Mouse (Mus musculus): Measurements from ENCODE around the gene Dio1. TPM values are rescaled to one million over a fixed set of nuclear protein-coding genes. Genes with fewer than 3 reads are reported as not detected.

Dio1 gene
- polyA plus RNA-seq, 1 experiment, result 16.9 TPM

- DNase-seq (ENCODE audit: low read depth, low spot score), result peak; percentile 97
- WGBS, result 26% methylated on average over 4 of the region's 4 CpGs
Observed at GRCm38 (mm10) chr4:107302832-107303231, 4.1 kb downstream of the Dio1 start.

DNA sequence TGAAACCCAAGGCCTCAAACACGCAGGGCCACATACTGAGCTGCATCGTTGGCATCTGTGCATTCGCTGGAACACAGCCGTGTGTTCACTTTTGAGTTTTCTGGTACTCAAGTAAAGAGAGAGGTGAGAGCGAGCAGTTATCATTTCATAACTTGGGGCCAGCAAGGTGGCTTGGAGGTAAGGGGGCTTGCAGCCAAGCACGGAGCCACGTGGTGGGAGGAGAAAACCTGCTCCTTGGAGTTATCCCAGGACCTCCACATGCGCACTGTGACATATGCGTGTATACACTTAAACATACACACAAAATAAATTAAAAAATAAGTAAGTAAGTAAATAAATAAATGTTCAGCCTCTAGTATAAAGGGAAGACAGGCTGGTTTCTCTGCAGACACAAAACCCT is 4.7 kb downstream of the Dio1 start:
- WGBS, result 76% methylated on average over 9 of the region's 9 CpGs
- DNase-seq (ENCODE audit: low read depth, low spot score), result no peak

DNA sequence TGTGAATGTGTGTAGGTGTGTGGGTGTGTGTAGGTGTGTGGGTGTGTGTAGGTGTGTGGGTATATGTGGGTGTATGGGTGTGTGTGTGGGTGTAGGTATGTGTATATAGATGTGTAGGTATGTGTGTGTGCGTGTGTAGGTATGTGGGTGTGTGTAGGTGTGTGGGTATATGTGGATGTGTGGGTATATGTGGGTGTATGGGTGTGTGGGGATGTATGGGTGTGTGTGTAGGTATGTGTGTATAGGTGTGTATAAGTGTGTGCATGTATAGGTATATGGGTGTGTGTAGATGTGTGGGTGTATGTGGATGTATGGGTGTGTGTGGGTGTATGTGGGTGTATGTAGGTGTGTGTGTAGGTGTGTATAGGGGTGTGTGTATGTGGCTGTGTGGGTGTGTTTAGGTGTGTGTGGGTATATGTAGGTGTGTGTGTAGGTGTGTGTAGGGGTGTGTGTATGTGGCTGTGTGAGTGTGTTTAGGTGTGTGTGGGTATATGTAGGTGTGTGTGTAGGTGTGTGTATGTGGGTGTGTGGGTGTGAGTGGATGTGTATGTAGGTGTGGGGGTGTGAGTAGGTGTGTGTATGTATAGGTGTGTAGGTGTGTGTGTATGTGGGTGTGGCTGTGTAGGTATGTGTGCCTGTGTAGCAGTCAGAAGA is 5.9 kb downstream of the Dio1 start:
- 94% methylated on average over 1 of the region's 1 CpGs for WGBS
- no peak for DNase-seq (ENCODE audit: low read depth, low spot score)

- no peak for DNase-seq (ENCODE audit: low read depth, low spot score)
- 68% methylated on average over 4 of the region's 4 CpGs for WGBS
Observed at GRCm38 (mm10) chr4:107300371-107300770, 6.6 kb downstream of the Dio1 start.

- no peak for DNase-seq (ENCODE audit: low read depth, low spot score)
- WGBS, result 42% methylated on average over 7 of the region's 7 CpGs
Observed at GRCm38 (mm10) chr4:107299779-107300340, 7.1 kb downstream of the Dio1 start.

DNA sequence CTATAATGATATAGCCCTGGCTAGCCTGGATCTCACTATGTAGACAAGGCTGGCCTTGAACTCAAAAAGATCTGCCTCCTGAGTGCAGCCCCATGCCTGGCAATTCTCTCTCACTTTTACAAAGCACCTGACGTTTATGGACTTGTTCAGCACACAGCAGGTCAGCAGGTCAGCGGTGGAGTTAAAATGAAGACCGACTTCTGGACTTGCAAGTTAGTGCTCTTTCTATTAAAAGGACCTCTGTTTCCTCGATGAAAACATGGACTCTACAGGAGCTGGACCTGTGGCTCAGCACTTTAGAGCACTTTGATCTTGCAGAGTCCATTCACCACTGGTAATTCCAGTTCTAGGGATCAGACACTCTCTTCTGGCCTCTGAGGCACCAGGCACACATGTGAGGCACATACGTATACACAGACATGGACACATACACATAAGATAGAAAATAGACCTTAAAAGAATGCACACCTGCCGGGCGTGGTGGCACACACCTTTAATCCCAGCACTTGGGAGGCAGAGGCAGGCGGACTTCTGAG is 8.8 kb downstream of the Dio1 start:
- DNase-seq (ENCODE audit: low read depth, low spot score), result no peak
- WGBS, result 54% methylated on average over 8 of the region's 8 CpGs

DNA sequence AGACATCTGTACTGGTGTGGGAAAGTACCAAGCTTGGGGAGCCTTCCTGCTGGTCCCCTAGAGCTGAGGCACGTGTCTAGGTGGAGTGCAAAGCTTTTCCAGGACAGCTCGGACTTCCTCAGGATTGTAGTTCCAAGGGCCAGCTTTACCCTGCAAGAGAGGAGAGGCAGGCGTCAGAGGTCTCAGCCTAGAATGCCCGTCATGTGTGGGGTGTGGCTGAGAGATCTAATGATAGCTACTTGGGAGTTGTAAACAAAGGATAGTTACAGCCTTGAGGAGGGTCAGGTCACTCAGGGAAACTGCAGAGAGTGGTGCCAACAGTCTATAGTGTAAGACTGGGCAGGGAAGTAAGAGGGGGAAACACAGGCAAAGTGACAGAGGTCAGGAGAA is 14.7 kb downstream of the Dio1 start:
- WGBS, result 10% methylated on average over 4 of the region's 4 CpGs
- no peak for DNase-seq (ENCODE audit: low read depth, low spot score)

GRCm38 (mm10) chr4:107291611-107292272 is 15.2 kb downstream of the Dio1 start:
- DNase-seq (ENCODE audit: low read depth, low spot score), result no peak
- 75% methylated on average over 7 of the region's 7 CpGs for WGBS

DNA sequence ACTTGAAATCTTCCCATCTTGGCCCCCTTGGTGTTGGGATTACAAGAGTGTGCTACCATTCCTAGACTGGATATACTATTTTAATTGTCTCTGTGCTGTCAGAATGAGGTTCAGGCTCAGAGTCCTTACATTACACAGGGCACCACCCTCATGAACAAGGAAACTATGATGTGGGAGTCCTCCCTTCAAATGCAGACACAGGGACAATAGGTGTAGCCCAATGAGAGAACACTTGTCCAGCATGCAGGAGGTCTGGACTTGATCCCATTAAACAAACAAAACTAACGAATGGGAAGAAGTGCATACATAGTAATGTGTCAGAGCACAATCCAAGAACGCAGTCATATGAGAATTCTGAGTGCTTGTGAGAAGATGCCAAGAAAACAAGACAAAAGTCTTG is 19.5 kb downstream of the Dio1 start:
- peak; percentile 78 for DNase-seq (ENCODE audit: low read depth, low spot score)
- 19% methylated on average over 2 of the region's 2 CpGs for WGBS

DNA sequence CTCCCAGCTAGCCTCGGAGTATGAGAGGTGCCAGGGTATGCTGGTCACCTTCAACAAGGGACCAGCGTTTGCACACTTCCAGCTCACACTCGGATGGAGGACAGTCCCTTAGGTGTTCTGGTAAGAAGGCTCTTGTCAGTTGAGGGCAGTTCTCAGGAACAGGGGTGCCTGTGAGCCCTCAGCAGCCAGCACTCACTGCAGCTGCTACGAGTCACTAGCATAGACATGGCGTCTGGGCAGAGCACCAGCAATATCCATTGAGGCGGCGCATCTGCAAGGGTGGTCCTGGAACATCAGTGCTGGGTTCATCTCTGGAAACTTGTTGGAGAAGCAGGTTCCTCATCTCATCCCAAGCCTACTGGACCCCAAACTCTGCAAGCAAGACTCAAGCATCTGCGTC is 20.6 kb downstream of the Dio1 start:
- WGBS, result 97% methylated on average over 8 of the region's 8 CpGs
- DNase-seq (ENCODE audit: low read depth, low spot score), result no peak

- no peak for DNase-seq (ENCODE audit: low read depth, low spot score)
- 44% methylated on average over 3 of the region's 3 CpGs for WGBS
Observed at GRCm38 (mm10) chr4:107285446-107286200, 21.3 kb downstream of the Dio1 start.

DNA sequence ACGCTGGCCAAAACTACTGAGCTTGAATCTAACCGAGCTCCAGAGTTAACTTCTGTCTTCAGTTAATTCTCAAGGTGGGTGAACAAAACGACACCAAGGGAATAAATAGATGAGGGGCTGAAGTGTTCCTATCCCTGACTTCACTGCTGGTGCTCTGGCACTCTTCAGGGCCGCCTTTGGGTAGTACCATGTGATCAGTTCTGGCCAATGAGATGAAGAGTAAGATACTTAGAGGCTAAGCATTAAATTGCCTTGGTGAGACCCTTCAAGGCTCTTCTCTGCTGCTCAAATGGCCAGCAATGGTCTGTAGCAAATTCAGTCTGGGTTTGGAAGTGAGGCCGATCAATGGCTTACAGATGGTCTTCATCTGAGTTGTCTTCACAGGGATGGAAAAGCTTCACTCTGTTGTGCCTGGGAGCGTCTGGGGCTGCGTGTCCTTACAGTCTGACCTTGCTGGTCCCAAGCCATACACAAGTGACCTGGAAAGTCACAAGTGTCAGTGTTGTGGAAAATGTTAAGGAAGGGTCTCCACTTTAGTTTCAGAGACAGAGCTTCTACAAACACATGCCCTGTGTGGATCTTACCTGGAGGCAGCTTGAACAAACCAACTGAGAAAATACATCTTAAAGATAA is 26.0 kb downstream of the Dio1 start:
- 89% methylated on average over 7 of the region's 7 CpGs for WGBS
- DNase-seq (ENCODE audit: low read depth, low spot score), result no peak

GRCm38 (mm10) chr4:107278188-107278707 is 28.7 kb downstream of the Dio1 start:
- WGBS, result 76% methylated on average over 8 of the region's 8 CpGs
- DNase-seq (ENCODE audit: low read depth, low spot score), result no peak

- DNase-seq (ENCODE audit: low read depth, low spot score), result no peak
- 22% methylated on average over 5 of the region's 5 CpGs for WGBS
Observed at GRCm38 (mm10) chr4:107274511-107274910, 32.5 kb downstream of the Dio1 start.

DNA sequence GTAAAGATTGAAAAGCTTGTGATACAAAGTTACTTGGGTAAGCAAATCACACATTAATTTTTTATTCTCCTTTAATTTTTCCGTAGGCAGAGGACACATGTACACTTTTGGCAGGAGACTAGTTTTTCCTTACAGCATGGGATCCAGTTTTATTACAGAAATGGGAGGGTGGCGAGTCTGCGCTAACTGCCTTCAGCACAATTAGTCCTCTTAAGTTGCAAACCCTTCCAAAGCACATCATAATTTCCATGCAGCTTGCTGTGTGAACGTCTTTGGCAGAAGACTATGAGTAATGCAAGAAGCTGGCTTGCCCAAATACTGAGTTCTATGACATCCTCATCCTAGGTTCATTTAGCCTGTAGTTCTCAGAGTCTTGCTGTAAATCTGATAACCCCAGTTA is 33.3 kb downstream of the Dio1 start:
- WGBS, result 56% methylated on average over 4 of the region's 4 CpGs
- DNase-seq (ENCODE audit: low read depth, low spot score), result no peak

DNA sequence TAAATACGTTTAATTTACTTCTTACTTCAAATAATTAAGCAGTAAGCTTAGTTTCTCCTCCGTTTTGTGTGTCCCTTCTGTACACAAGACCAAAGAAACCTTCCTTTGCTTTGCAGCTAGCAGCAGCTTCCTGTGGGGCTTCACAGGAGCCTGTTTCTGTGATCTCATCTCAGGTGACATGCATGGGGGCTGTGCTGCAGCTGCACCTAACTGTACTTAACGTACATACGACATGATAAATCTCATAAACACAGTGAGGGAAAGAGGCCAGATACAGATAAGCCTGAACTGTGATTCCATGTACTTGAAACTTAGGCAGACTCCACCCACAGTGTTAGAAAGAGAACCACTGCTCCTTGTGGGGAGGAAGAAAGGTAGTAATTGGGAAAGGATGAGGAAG is 47.0 kb downstream of the Dio1 start:
- 33% methylated on average over 4 of the region's 4 CpGs for WGBS
- no peak for DNase-seq (ENCODE audit: low read depth, low spot score)

DNA sequence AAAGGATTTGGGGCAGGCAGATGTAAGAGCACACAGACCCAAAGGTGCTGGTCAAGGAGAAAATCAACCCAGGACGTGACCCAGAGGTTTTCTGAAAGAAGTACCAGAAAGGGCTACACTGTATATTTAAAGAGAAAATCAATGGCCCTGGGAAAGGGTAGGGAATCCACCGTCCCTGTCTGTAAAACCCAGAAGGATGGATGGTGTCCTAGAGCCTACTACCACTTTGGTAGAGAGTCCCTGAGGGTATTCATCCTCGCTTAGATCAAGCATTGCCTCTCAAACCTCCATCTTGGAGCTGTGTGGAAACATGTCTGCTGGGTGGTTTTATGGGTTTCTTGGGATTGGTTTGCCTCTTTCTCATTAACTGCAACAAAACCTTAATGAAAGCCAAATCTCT is 52.6 kb downstream of the Dio1 start:
- WGBS, result 58% methylated on average over 3 of the region's 3 CpGs
- no peak for DNase-seq (ENCODE audit: low read depth, low spot score)

DNA sequence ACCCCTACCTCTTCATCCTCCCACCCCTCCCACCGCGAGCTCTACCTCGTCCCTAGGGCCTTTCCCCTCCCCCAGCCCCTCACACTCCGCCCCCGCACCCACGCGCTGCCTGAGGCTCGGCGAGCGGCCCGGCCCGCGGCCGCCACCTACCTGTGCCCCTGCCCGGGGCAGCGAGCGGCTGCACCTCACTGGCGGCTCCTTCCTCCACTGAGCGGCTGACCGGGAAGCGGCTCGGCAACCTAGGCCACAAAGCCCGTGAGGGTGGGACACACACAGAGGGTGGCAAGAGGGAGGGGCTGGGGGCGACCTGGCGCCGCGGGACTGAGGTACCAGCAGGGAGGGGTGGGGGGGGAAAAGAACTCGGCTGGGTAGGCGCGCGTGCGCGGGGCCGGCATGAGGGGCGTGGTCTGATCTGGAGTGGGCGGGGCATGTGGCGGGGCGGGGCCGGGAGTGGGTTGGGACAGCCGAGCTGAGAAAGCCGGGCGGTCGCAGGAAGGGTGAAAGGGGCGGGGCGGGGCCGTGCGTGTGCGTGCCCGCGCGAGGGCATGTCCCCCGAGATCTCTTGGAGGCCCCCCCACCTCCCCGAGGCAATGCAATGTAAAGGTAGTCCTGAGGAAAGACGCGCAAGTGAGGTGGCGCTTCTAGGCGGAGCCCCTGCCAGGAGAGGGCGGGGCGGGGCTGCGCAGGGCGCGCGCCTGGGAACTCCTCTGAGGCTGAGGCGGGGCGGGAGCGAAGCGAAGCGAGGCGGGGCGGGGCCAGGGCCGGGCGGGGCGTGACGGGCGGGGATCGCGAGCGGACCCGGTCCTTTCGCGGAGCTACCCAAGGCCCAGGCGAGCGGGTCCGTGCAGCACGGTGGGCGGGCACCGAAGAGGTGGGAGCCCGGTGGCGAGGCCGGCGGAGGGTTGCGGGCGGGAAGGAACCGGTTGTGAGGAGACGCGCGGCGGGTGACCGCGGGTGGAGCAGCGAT is 53.6 kb downstream of the Dio1 start, which contains the start of the genes Lrrc42 and Hspb11:
Gene Lrrc42, minus strand, starts transcription at position 408 of the 967 bp plus-strand sequence.
Gene Hspb11, plus strand, starts transcription at position 469 of the 967 bp plus-strand sequence.
- under 1% methylated on average over 93 of the region's 101 CpGs for WGBS
- DNase-seq (ENCODE audit: low read depth, low spot score), result peak; percentile 74
